Mouse (Mus musculus) heart, embryonic 14.5 days (tissue): Measurements from ENCODE around the gene Thsd4. TPM values are rescaled to one million over a fixed set of nuclear protein-coding genes. Genes with fewer than 3 reads are reported as not detected.

Experiments
- ATAC-seq: fragments of 200-750 bp; cut with Nextera tagmentation; 2 replicates; pipeline ENCODE4 v1.8.0; 2017; ENCODE audit warnings: low read depth, moderate TSS enrichment; ENCODE audit not compliant: insufficient number of reproducible peaks, insufficient read depth, low FRiP score
- H3K27ac ChIP-seq, 2 experiments: fragments of 200-500 bp in 1 of 2; fragments of 300-500 bp in 1 of 2; sonication (generic) in 1 of 2; replicated peaks in 1 of 2; 2 replicates each; pipeline ENCODE4 v1.5.1; 2012 to 2014; ENCODE audit warnings: low read depth in 2 of 2, low read length in 2 of 2, control low read depth in 1 of 2, mild to moderate bottlenecking in 1 of 2, mixed read lengths in 1 of 2; ENCODE audit not compliant: control insufficient read depth in 1 of 2, insufficient read depth in 1 of 2
- H3K27me3 ChIP-seq: fragments of 300-500 bp; sonication (generic); 2 replicates; pipeline ENCODE4 v1.6.1; 2014; ENCODE audit warnings: mild to moderate bottlenecking, low read length, control low read depth; ENCODE audit not compliant: control insufficient read depth, insufficient read depth
- H3K36me3 ChIP-seq: fragments of 300-500 bp; sonication (generic); 2 replicates; pipeline ENCODE4 v1.6.1; 2014; ENCODE audit warnings: mild to moderate bottlenecking, control low read depth, low read length, mixed read lengths; ENCODE audit not compliant: control insufficient read depth, insufficient read depth
- H3K4me1 ChIP-seq, 2 experiments: fragments of 200-500 bp in 1 of 2; fragments of 300-500 bp in 1 of 2; sonication (generic) in 1 of 2; 2 replicates each; pipeline ENCODE4 v1.6.1; 2012 to 2014; ENCODE audit warnings: low read length in 2 of 2, control low read depth in 1 of 2, mixed read lengths in 1 of 2; ENCODE audit not compliant: control insufficient read depth in 2 of 2, insufficient read depth in 2 of 2
- H3K4me2 ChIP-seq: fragments of 300-500 bp; sonication (generic); 2 replicates; pipeline ENCODE4 v1.6.1; 2014; ENCODE audit warnings: mild to moderate bottlenecking, low read length
- H3K4me3 ChIP-seq, 2 experiments: fragments of 200-500 bp in 1 of 2; fragments of 300-500 bp in 1 of 2; sonication (generic) in 1 of 2; 2 replicates each; pipeline ENCODE4 v1.5.1; 2012 to 2014; ENCODE audit warnings: low read length in 2 of 2, mild to moderate bottlenecking in 2 of 2, control low read depth in 1 of 2, low read depth in 1 of 2, moderate library complexity in 1 of 2; ENCODE audit not compliant: control insufficient read depth in 1 of 2, insufficient read depth in 1 of 2
- H3K9ac ChIP-seq: fragments of 300-500 bp; sonication (generic); 2 replicates; pipeline ENCODE4 v1.6.1; 2014; ENCODE audit warnings: mild to moderate bottlenecking, low read length
- H3K9me3 ChIP-seq: fragments of 300-500 bp; sonication (generic); 2 replicates; pipeline ENCODE4 v1.6.1; 2016; ENCODE audit warnings: low read length, control low read depth; ENCODE audit not compliant: control insufficient read depth
- WGBS: fragments of 180-500 bp; shearing (Covaris S2); extraction: QIAGEN DNeasy Blood & Tissue Kit; methylation state at CpG from one replicate; pipeline ENCODE4 v1.1.7; 2014; 5-methylcytosine and 5-hydroxymethylcytosine counted together
- polyA plus RNA-seq: library from polyadenylated mRNA; unstranded; fragments of >200 nt; fragmentation: Nextera tagmentation; extraction: Ambion mirVana; gene quantifications from 2 replicates; pipeline ENCODE4 v1.2.1, GENCODE M21; 2014

Gene Thsd4
- polyA plus RNA-seq, 1 experiment from 2014 or later: 9.5 TPM

GRCm38 (mm10) chr9:60396096-60396495 is 125.8 kb downstream of the Thsd4 start:
- 88% methylated on average over 3 of the region's 3 CpGs for WGBS
- no peak overlapping the region for H3K4me3 ChIP-seq
- no peak for ATAC-seq

DNA sequence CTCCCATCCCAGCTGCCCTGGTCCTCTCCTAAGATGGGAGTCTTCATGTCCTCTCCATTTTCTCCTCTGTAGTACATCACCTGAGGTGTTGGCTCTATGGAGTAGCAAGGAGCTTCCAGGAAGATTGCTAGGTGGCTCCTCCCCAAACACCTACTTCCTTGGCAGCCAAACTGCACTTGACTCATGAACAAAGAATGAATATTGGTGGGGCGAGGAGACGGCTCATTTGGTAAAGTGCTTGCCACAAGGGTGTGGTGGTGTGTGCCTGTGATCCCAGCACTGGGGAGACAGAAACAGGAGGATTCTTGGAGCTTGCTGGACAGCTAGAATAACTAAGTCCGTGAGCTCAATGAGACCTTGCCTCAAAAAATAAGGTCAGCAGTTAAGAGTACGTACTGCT is 128.9 kb downstream of the Thsd4 start:
- Histone ChIP-seq H3K4me1 (no peaks in the 10 kb centered on the region), H3K4me2 (no peak overlapping the region), H3K36me3 (0 out of 2 replicates have a peak, but pooled peaks cover 3% of the 10 kb centered on the region), H3K9ac (no peak overlapping the region), H3K27me3 (no peaks in the 10 kb centered on the region), H3K27ac (no peak overlapping the region), H3K9me3 (no peaks in the 10 kb centered on the region), H3K4me3 (no peak overlapping the region)
- WGBS: 80% methylated on average over 4 of the region's 4 CpGs
- no peak for ATAC-seq

More at GRCm38 (mm10) chr9:60396096-60396495, 125.8 kb downstream of the Thsd4 start:
- Histone ChIP-seq H3K27me3 (no peaks in the 10 kb centered on the region), H3K9ac (no peak overlapping the region), H3K36me3 (0 out of 2 replicates have a peak, but pooled peaks cover 3% of the 10 kb centered on the region), H3K27ac (no peak overlapping the region), H3K4me2 (no peak overlapping the region), H3K9me3 (no peaks in the 10 kb centered on the region), H3K4me1 (no peaks in the 10 kb centered on the region)

GRCm38 (mm10) chr9:60384751-60385150 is 137.1 kb downstream of the Thsd4 start:
- Histone ChIP-seq H3K9ac (no peak overlapping the region), H3K27me3 (no peaks in the 10 kb centered on the region), H3K9me3 (no peaks in the 10 kb centered on the region), H3K4me3 (no peak overlapping the region), H3K36me3 (no peaks in the 10 kb centered on the region), H3K27ac (no peak overlapping the region), H3K4me2 (no peak overlapping the region), H3K4me1 (no peaks in the 10 kb centered on the region)
- WGBS: 83% methylated on average over 6 of the region's 6 CpGs
- ATAC-seq: no peak

DNA sequence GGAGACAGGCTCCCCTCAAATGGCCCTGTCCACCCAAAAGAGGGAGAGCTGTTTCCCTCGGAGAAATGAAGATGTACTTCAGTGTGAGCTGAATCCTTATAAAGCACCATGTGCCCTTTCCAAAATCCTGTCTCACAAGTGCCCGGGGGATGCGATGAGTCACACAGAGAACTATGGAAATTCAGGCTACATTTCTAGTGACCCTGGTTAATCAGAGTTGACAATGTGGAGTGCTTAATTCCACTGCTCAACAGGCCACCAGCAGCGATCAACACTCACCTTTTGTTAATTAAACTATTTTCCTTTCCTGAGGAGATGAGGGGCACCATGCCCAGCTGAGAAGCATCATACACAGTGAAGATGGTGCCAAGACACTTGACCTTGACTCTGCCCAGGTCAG is 138.9 kb downstream of the Thsd4 start:
- WGBS: 68% methylated on average over 4 of the region's 4 CpGs
- no peak overlapping the region for H3K9ac ChIP-seq
- H3K9me3 ChIP-seq: no peaks in the 10 kb centered on the region
- H3K27me3 ChIP-seq: no peaks in the 10 kb centered on the region
- no peak for ATAC-seq
- H3K36me3 ChIP-seq: no peaks in the 10 kb centered on the region
- H3K4me1 ChIP-seq: no peaks in the 10 kb centered on the region
- no peak overlapping the region for H3K4me3 ChIP-seq
- no peak overlapping the region for H3K27ac ChIP-seq
- H3K4me2 ChIP-seq: no peak overlapping the region

DNA sequence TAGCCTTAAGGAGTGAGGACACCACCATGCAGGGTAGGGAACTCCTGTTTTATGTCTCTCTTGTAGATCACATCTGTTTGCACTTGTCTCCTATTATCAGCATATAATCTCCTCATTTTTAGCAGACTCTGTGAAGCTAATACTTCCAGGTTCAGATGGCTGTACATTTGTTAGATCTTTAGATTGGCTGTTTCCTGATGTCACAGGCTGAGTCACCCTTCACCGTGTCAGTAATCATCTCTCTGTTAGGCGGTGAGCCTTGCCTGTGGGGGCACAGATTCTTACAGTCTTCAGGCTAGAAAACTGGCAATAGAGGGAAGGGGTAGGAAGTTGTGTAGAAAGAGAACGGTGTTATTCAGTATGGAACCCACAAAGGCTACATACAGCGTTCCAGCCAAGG is 139.3 kb downstream of the Thsd4 start:
- 75% methylated on average over 4 of the region's 4 CpGs for WGBS
- Histone ChIP-seq H3K27me3 (no peaks in the 10 kb centered on the region), H3K9ac (no peak overlapping the region), H3K4me2 (no peak overlapping the region), H3K9me3 (no peaks in the 10 kb centered on the region), H3K4me3 (no peak overlapping the region), H3K4me1 (no peaks in the 10 kb centered on the region), H3K36me3 (no peaks in the 10 kb centered on the region), H3K27ac (no peak overlapping the region)
- no peak for ATAC-seq

GRCm38 (mm10) chr9:60381010-60381409 is 140.8 kb downstream of the Thsd4 start:
- H3K27ac ChIP-seq: no peak overlapping the region
- no peaks in the 10 kb centered on the region for H3K27me3 ChIP-seq
- H3K4me1 ChIP-seq: no peaks in the 10 kb centered on the region

GRCm38 (mm10) chr9:60380550-60380949 is 141.3 kb downstream of the Thsd4 start:
- Histone ChIP-seq H3K9me3 (no peaks in the 10 kb centered on the region), H3K27me3 (no peaks in the 10 kb centered on the region), H3K27ac (no peak overlapping the region), H3K4me1 (no peaks in the 10 kb centered on the region), H3K4me2 (no peak overlapping the region), H3K9ac (no peak overlapping the region), H3K4me3 (no peak overlapping the region), H3K36me3 (no peaks in the 10 kb centered on the region)
- no peak for ATAC-seq
- 79% methylated on average over 4 of the region's 4 CpGs for WGBS

More at GRCm38 (mm10) chr9:60381010-60381409, 140.8 kb downstream of the Thsd4 start:
- Histone ChIP-seq H3K9ac (no peak overlapping the region), H3K4me2 (no peak overlapping the region), H3K4me3 (no peak overlapping the region), H3K36me3 (no peaks in the 10 kb centered on the region), H3K9me3 (no peaks in the 10 kb centered on the region)
- WGBS: 85% methylated on average over 2 of the region's 2 CpGs
- no peak for ATAC-seq

GRCm38 (mm10) chr9:60378235-60378634 is 143.6 kb downstream of the Thsd4 start:
- H3K27me3 ChIP-seq: no peaks in the 10 kb centered on the region
- H3K4me1 ChIP-seq: no peaks in the 10 kb centered on the region
- no peak for ATAC-seq
- 66% methylated on average over 6 of the region's 6 CpGs for WGBS
- no peak overlapping the region for H3K4me2 ChIP-seq
- no peaks in the 10 kb centered on the region for H3K36me3 ChIP-seq
- H3K27ac ChIP-seq: no peak overlapping the region
- no peak overlapping the region for H3K4me3 ChIP-seq
- H3K9me3 ChIP-seq: no peaks in the 10 kb centered on the region
- no peak overlapping the region for H3K9ac ChIP-seq
